Mouse (Mus musculus) lung, adult 18-20 months (tissue): ENCODE measurements around the gene Hacd1.

Experiments
- DNase-seq, 2 experiments: peaks; one replicate each; pipeline ENCODE4 v3.0.0; 2022; ENCODE audit warnings: mixed read lengths in 2 of 2

Hacd1 gene

DNA sequence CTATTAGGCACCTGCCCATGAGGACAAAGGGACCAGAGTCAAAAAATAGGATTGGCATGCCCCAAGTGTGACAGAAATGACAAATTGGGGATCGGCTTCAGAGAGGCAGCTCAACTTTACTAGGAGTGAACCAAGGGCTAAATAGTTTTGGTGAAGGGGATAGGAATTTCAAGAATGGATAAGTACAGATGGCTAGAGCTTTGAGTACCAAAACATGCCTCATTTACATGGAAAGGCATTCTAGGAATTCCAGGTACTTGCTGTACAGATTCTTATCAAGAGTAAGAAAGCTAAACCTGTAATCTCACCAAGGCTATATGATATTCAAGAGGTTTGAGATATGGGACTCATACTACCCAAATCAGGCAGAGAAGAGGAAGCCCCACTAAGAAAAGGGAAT is 95.8 kb downstream of the Hacd1 start:
- no peak for DNase-seq

DNA sequence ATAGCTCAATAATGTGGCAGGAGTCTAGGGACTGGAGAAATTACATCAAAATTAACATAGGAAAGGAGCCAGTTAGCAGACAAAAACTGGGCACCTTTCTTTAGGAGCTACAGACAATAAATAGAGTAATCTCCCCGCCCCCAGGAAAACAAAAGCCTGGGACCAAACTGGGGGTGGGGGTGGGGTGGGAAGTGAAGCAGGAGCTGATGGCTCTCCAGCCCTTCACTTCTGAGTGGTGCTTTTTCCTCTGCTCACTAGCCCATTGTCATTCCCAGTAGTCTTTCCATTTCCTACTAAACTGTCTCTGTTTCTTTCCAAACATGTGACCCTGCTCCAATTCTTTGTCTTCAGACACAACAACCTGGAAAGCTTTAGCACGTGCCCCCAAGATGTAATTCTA is 99.5 kb downstream of the Hacd1 start:
- DNase-seq = no peak

DNA sequence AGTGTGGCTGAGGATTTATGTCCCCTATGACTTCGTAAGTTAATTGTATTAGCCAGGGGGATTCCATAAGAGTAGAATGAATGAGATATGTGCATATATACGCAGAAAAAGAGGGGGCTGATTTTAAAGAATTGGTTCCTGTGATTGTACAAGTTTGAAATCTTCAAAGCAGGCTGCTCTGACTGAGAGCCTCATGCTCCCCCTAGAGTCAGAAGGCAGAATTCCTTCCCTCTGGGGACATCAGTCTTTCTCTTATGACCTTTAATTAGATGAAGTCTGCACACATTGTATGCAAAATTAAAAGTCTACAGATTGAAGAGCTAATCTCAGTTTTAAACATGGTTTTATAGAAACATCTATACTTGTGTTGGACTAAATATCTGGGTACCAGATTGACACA is 117.8 kb downstream of the Hacd1 start:
- no peak for DNase-seq

DNA sequence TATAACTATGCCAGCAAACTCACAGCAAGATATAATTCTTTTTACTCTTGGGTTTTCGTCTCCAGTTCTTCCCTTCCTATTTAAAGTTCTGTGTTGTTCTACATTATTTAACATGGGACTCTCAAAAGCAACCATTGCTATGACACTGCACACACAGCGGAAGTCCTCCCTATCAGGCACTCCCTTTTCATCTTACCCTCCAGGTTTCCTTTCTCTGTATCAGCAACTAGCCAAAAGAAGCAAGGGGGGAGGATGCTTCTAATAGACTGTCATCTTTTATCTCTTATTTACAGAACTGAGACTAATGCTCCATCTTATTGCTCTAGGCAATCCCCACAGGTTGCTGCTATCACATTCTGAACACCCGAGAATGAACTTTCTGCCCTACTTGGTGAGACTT is 120.6 kb downstream of the Hacd1 start:
- no peak for DNase-seq

DNA sequence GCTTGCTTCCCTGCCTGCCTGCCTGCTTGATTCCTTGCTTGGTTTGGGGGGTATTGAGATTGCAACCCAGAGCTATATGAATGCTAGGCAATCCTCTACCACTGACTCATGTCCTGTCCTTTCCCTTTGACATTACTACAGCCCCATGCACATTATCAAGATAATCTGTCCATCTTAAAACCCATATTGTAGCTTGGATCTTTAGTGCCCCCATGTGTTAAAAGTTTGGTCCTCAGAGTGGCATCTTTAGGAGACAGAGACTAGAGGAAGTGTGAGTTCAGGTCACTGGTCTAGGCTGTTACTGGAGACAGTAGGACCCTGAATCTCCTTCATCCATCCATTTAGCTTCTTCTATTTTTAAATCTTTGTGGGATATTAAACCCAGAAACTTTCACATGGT is 123.7 kb downstream of the Hacd1 start:
- DNase-seq = no peak

DNA sequence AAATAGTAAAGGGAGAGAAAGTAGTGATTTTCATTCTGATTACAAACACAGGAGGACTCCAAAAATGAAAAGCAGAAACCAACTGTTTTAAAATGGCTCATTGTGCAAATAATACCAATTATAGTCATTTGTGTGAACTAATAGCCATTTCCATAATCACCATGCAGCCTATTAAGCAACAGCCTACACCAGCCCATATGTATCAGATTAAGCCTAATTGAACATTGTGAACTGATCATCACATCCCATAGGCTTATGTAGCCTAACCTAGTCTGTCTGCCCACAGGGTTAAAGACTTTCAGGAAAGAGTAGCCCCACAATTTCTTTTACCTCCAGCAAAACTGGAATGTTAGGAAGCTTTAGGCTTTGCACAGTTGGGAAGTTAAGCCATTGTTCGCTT is 125.2 kb downstream of the Hacd1 start:
- no peak for DNase-seq

DNA sequence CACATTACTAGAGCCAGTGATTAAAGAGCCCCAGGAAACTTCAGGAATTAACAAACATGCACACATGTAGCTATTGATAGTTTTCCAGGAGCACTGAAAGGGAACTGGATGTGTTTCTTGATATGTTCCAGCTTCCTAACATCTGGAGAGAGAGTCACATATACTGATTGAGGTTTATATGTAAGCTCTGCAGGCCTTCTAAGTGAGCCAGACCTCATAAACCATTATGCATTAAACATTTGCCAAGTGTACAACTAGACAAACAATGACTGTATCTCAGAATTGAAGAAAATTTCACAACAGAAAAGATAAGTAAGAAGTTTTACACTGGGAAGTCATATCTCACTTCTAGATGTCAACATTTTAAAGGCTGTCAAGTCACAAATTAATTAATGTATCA is 167.4 kb downstream of the Hacd1 start:
- no peak for DNase-seq

DNA sequence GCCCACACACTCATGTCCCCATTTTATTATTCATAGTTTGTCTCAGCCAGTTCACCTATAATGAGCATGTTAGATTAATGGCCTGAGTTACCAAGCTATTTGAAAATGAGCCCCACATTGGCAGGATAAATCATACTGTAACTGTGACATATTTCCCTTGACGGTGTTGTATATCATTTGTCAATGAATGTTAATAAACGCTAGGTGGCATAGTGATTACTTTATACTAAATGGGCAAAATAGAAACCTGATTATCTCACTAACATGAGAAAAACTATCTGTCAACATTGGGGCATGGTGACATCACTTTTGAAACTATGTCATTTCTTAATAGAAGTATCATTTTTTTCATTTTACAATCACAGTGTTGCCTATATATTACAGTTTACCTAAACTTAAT is 198.5 kb downstream of the Hacd1 start:
- no peak for DNase-seq

DNA sequence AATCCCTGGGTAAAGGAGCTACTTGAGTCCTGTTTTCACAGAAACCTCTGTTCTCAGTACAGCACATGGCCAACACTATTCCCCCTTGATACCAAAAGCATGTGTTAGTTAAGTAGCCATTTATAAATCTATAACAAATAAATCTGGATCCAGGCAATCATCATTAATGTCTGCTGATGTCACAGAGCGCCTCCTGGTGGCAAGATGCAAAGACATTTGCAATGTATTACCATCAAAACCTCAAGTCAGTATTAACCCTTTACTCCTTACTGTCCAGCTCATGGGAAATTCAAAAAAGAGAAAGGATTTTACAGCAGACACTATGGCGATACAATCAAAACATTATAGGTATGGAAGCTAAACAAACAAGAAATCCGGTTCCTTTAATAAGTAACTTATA is 200.4 kb downstream of the Hacd1 start:
- no peak for DNase-seq

DNA sequence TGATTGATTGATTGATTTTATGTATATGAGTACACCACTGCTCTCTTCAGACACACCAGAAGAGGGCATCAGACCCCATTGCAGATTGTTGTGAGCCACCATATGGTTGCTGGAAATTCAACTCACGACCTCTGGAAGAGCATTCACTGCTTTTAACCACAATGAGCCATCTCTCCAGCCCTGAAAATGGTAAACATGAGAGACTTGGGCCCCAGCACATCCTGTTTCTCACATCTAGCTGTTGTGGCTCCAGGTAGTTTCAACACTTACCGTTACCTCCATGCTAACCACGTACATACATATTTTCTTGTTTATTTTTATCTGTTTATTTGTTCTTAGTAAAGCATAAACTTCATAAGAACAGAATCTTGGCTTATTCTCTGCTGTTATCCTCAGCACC is 219.6 kb downstream of the Hacd1 start:
- no peak for DNase-seq

DNA sequence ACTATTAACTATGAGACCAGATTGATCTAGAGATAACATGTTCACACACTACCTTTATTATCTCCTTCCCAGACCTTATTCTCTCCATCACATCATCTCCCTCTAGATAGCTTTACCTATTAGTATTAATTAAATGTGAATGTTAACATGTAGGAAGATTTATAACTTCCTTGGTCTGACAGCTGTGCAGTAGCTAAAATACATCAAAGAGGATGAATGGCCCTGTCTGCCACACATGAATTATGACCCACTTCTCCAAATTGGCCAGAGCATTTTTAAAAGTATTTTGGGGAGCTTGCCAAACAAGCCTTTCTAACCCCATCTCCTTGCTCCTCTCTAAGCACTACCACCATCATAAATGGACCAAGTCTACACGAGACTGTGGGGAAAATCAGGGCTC is 220.9 kb downstream of the Hacd1 start:
- no peak for DNase-seq

DNA sequence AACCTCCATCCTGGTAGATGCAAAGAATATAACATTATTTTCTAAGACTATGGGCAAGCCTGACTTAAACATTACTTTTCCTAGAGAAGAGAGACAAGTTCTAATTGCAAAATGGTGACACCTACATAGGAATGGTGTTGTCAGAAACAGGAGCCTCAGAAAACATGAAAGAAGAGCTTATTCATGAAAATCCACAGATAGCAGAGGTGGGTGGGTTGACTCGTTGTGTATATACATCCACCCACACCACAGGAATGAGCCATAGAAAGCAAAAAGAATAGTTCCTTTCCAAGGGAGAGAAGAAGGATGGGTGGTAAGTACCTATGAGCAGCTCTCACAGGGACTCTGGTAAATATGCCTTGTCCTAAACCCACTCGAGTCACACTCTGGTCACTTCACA is 239.3 kb downstream of the Hacd1 start:
- no peak for DNase-seq

DNA sequence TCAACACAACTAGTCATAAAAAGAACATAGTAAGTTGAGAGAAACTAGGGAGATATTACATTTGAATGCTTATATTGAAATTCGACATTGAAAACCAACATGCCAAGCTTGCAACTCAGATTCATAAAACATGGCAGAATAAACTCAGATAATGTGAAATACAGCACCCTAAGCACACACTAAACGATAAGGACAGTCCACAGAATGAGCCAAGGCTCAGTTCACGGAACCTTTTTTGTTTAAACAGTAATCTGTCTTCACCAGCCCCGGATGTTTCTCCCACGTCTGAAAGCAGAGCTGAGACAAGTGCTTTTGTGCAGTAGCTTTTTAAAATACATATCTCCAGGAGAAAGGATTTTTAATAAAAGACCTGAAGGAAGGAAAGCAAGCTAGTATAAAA is 247.3 kb downstream of the Hacd1 start:
- DNase-seq = no peak

DNA sequence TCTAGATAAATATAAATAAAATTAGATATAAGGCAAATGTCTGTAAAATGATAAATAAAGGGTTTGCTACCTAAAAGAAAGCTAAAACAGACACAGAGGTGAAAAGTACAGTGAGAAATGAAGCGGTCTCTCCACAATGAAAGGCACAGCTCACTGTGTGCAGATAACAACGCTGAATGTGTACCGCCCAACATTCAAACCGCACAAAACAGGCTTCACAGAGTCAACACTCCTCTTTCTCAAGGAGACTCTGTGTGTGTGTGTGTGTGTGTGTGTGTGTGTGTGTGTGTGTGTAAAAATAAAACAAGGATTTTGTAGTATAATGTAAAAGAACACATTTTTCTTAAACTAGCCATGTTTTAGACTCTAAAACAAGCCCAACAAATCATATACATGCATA is 247.9 kb downstream of the Hacd1 start:
- DNase-seq = no peak

DNA sequence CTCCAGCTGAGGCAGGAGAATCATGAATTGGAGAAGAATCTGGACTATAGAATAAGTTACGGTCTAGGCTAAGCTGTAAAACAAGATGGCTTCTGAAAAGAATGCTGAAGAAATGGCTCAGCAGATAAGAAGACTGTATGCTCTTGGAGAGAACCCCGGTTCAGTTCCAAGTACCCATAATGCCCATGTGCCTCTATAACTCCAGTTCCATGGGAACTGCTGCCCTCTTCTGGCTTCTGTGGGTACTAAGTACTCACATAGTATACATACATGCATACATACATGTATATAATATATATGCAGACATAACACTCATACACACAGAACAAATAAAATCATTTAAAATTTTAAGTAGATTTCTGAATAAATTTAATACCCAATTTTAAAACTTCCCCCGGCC is 249.8 kb downstream of the Hacd1 start:
- DNase-seq = no peak

DNA sequence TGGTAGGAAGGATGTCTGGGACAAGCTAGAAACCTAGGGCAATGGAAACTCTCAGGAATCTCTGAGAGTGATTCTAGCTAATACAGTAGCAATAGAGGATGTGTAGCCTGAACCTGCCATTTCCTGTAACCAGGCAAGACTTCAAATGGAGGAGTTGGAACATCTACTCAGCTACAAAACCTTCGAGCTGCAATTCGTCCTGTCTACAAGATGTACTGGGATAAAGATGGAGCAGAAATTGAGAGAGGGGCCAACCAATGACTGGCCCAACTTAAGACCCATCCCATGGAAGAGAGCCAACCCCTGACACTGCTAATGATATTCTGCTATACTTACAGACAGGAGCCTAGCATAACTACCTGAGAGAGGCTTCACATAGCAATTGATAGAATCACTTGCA is 255.3 kb downstream of the Hacd1 start:
- DNase-seq = no peak
